Mouse (Mus musculus): ENCODE measurements at regions not wholly inside any gene's neighbourhood (a gene's known extent, or its start where the extent isn't known, plus 50 kb on each side); places are given as distances from the start of the nearest gene placed in this dataset.
"Not testable (repeated sequence)": the region's sequence is repeated elsewhere in the genome, so short reads cannot be mapped to it uniquely, and the experiment has no call there.

DNA sequence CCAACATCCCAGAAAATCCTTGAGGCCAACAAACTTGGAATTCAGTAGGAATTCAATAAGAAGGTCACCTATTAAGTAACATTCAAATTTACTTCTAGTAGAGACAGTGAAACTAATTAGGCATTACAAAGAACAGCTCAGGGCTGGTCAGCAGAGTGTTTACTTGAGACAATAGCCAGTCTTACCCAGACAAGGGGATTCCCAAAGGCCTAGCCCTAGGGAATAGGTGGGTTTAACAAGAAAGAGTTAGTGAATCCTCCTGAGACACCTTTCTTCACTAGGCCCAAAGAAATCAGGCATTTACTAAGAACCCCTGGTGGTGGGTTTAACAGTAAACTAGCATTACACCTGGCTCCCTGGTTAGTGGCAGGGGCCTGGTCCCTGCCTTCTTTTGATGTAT, 597.7 kb upstream of the Cdh9 start:
- DNase-seq (ENCODE audit: low read depth, low spot score): peak; percentile 97

DNA sequence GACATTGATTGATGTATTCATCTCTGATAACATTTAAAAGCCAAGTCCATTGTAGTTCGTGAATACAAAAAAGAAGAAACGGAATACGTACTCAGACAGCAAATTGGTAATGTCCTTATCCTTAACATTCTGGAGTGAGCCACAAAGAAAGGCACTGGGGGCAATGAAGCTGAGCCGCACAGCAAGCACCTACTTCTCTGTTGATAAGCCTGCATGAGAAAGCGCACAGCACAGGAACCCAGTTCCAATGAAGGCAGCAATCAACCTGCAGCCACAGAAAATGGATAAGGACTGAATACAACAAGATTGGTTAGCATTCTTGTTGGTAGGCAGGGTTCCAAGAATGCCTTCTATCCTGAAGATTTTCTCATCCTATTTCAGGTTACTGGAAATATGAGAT, 570.4 kb upstream of the Cdh9 start:
- DNase-seq (ENCODE audit: low read depth, low spot score): no peak

- DNase-seq (ENCODE audit: low read depth, low spot score): no peak
These were observed 564.6 kb upstream of the Cdh9 start for GRCm38 (mm10) chr15:16163969-16164368.

GRCm38 (mm10) chr15:16213354-16213753, 515.2 kb upstream of the Cdh9 start:
- DNase-seq (ENCODE audit: low read depth, low spot score): peak; percentile 56

DNA sequence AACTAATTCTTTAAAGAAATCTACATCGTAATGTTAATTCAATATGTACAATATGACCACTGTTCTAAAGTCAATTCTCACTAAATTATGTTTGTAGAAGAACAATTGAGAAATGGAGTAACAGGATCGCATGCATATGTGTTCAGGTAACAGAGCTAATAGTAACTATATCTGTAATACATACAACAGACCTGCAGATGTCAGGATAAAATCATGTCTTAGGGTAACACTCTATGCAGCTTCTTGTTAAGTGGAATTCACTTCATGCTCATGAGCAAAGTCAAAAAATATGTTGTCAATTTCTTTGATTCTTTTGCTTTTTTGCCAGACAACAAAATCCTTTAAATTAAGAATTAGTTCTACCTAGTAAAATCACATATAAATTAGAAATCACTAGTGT, 506.9 kb upstream of the Cdh9 start:
- DNase-seq (ENCODE audit: low read depth, low spot score): no peak

DNA sequence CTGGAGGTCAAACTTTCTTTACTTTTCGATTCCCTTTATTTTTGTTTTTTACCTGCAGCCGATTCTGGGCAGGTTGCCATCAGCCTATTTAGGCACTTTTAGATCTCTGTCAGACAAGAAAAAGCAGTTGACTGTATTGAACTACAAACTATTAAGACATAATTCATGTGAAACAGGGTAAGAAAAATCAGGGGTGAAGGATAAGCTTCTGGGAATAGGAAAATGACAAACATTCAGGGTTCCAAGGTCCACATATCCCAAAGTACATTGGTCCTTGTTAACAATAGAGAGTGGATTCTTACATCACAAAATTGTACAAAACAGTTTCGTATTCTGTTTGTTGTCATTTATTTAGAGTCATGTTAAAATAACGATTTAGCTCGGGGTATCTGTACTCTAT, 480.0 kb upstream of the Cdh9 start:
- DNase-seq (ENCODE audit: low read depth, low spot score): no peak

- DNase-seq (ENCODE audit: low read depth, low spot score): no peak
These were observed 443.4 kb upstream of the Cdh9 start for GRCm38 (mm10) chr15:16285166-16285565.

GRCm38 (mm10) chr15:16294553-16294952, 434.0 kb upstream of the Cdh9 start:
- DNase-seq (ENCODE audit: low read depth, low spot score): not testable (repeated sequence)

DNA sequence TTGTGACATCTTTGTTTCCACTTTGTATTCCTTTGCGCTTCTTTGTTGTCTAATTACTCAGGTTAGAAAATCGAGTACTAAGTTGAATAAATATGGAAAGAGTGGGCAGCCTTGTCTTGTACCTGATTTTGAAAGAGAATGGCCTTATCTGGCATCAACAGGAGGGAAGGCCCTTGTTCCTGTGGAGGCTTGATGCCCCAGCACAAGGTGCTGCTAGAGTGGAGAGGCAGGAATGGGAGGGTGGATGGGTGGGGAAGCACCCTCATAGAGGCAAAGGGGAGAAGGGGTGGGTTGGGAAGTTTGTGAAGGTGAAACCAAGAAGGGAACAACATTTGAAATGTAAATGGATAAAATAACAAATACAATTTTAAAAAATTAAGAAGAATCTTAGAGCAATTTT, 418.9 kb upstream of the Cdh9 start:
- DNase-seq (ENCODE audit: low read depth, low spot score): no peak

- no peak for DNase-seq (ENCODE audit: low read depth, low spot score)
These were observed 416.5 kb upstream of the Cdh9 start for GRCm38 (mm10) chr15:16311956-16312646.

DNA sequence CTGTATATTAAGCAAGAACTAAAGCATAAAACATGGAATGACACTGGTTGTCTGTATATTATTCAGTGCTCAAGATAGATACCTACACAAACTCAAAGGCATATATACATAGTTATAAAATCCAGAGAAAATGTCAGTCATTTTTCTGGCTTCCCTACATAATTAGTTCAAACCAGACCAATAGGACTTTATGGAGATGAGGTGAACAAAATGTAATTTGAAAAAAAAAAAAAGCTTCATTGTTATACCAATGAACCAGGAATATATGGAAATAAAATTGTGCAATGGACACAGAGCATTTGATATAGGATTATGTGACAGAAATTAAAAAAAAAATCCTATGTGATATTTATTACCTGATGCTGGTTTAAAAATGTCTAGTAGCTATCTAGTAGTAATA, 415.8 kb upstream of the Cdh9 start:
- no peak for DNase-seq (ENCODE audit: low read depth, low spot score)

- DNase-seq (ENCODE audit: low read depth, low spot score): no peak
These were observed 414.7 kb upstream of the Cdh9 start for GRCm38 (mm10) chr15:16313818-16314217.

- DNase-seq (ENCODE audit: low read depth, low spot score): no peak
These were observed 413.9 kb upstream of the Cdh9 start for GRCm38 (mm10) chr15:16314606-16315005.

DNA sequence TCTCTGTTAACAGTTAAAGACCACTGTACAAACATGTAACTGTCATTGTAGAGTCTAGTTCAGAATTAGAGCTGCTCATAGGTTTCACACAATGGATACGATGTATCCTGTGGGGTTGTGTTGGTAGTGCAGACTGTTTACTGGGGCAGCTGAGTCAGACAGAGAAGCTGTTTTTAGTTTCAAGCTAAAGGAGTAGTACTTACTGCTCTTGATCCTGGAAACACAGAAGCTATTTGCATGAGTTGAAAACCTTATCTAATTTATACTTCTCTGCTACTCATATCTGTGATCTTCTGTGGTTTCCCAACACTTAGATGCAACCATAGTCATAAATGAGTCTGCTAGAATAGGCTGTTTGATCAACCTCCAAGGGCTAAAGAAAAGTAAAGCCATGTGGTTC, 413.5 kb upstream of the Cdh9 start:
- no peak for DNase-seq (ENCODE audit: low read depth, low spot score)

GRCm38 (mm10) chr15:16326327-16326726, 402.2 kb upstream of the Cdh9 start:
- DNase-seq (ENCODE audit: low read depth, low spot score): no peak

Measured in ES-CJ7 (cell line).